Mouse (Mus musculus): ENCODE results near the gene Rras2. TPM values are rescaled to one million over a fixed set of nuclear protein-coding genes. Genes with fewer than 3 reads are reported as not detected.

Gene Rras2
- total RNA-seq, 2 experiments from 2014 or later = 33.5 to 34.8 TPM

DNA sequence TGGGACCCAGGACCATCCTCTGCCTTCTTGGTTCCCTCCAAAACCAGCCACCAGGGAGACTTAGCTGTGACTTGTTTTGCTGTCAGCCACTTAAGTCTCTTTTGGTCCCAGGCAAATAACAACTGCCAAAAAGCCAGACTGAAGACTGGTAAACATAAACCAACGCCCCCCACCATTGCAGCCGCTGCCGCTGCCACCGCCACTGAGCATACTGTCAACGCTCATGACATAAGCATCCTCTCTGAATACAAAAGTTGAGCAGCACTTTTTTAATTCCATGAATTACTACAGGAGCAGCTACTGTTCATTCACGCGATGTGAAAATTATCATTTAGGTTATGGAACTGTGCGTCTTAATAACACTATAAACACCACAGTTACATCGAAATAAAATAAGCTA lies 1.6 kb downstream of the Rras2 start:
- DNase-seq (ENCODE audit: low spot score in 2 of 2) = no peak

- DNase-seq (ENCODE audit: low spot score in 2 of 2) = no peak
Measured at GRCm38 (mm10) chr7:114114976-114115375, 2.6 kb downstream of the Rras2 start.

DNA sequence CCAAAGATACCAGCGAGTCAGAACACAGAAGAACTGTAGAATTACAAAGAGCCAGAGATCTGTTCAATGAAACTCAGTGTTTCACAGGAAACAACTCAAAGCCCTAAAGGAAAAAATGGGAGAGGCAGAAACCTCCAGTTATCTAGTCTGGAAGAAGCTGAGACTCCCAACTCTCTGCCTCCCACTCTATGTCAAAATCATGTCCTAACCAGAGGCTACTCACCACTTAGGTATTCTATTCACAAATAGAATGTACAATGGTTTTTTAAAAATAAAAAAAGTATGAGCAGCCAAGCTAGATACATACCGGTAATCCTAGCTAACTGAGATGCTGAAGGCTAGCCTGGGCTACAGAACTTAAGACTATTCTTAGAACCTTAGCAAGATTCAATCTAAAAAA lies 3.3 kb downstream of the Rras2 start:
- DNase-seq (ENCODE audit: low spot score in 2 of 2) = no peak

- DNase-seq (ENCODE audit: low spot score in 2 of 2) = no peak
Measured at GRCm38 (mm10) chr7:114110500-114110899, 7.1 kb downstream of the Rras2 start.

DNA sequence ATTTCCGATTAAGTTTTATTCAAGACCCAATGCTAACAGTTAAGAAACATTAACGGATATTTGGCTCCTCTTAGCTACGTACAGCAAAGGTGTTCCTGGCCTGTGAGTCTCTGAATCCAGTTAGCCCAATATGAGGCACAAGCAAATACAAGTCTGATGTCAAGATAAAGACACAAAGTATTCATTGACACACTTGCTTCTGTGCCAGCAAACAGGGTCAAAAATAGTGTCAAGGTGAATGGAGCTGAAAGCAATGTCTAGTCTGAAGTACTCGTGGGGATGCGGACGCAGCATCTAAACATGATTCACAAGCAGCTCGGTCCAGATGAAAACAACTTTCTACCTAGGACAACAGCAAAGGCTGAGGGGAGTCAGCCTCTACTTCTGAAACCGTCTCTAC lies 11.7 kb downstream of the Rras2 start:
- no peak for DNase-seq (ENCODE audit: low spot score in 2 of 2)

DNA sequence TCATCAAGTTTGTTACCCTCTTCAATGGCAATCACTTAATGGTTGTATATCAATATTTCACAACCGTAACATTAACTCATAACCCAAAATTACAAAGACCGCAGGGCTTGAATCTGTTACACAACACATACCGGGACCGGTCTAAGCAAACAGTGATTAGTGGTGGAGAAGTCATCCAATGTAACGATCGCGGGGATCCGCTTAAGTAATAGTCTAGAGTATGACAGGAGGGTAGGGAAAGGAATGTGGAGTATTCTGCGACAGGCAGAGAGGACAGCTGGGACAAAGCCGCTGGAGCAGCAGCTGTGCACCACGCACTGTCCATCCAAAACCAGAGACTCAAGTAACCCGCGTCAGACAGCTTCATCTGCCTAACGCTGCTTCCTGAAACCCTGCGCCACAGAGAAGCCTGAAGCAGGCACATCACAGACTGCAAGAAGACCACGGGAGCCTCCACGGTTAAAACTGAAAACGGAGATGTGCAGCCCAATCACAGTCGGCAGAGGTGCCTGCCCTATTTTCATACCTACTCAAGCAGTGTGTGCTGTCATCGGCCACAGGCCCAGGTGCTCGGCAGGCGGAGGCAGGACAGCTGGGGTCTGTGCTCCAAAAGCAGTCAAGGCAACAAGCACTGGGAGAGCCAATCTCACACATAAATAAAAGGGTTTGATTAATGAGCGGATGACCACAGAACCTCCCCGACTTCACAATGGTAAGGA lies 13.8 kb downstream of the Rras2 start:
- DNase-seq (ENCODE audit: low spot score in 2 of 2) = no peak

DNA sequence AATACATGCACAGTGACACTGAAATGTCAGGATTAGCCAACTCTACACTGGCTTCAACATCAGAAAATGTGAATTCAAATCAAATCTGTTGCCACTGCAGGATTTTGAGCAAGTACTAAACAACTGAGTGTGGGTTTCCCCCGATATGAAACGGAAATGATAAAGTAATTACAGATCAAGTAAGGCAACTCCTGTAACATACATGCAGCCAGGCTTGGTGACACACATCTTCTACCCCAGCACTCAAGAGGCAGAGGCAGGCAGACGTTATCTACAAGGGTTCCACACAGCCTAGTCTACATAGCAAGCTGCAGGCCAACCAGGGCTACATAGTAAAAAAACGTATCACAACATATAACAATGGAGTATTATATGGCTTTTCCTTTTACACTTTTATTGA lies 14.4 kb downstream of the Rras2 start:
- no peak for DNase-seq (ENCODE audit: low spot score in 2 of 2)

GRCm38 (mm10) chr7:114102609-114103008 lies 15.0 kb downstream of the Rras2 start:
- no peak for DNase-seq (ENCODE audit: low spot score in 2 of 2)

DNA sequence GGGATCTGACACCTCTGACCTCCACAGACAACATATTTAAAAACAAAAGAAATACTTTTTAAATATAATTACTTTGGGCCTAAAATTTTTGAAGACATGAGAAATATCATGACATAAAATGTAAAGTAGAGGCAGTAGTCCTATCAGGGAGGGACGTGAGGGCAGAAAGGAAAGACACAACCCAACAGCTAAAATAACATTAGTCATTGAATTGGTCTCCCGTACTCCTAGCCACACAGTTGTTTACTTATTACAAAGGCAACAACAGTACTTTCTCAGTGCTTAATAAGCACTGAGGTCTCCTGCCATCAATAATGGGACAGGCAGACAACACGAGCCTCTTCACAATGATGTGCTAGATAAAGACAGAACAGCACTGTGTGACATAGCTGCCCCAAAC lies 16.2 kb downstream of the Rras2 start:
- no peak for DNase-seq (ENCODE audit: low spot score in 2 of 2)

- no peak for DNase-seq (ENCODE audit: low spot score in 2 of 2)
Measured at GRCm38 (mm10) chr7:114093548-114094174, 23.9 kb downstream of the Rras2 start.

DNA sequence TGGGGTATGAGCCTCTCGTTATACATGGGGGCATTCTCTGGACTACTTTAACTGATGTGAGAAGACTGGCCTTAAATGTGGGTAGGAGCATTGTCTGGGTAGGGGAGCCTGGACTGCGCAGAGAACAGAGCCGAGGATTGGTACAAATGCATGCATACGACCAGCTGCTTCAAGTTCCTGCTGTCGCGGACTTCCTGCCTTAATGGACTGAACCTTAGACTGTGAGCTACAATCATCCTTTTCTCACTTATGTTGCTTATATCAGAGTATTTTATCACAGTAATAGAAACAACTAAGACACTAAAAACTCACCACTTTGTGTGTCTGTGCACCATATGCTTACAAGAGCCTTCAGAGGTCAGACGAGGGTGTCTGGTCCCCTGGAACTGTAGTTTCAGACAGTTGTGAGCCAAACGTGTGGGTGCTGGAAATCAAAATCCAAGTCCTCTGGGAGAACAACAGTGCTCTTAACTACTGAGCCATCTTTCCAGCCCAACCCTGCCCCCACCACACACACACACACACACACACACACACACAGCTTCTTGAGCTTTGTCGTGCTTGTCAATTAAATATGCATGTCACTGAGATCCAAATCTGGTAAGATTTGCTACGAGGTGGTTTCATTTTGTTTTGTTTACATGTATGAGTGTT lies 26.6 kb downstream of the Rras2 start:
- DNase-seq (ENCODE audit: low spot score in 2 of 2) = no peak

DNA sequence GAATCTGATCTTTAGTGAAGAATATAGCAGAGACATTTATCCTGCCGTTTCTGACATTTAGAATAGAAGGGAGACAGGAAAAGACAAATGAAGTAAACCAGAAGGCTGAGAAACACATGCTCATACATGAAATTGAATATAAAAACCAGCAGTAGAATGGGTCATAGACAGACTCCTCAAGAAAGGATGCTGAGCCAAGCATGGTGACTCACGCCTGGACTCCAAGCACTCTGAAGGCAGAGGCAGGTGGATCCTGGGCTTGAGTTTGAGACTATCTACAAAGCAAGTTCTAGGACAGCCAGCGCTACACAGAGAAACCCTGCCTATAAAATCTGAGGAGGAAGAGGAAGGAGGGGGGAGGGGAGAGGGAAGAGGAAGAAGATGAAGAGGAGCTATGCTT lies 27.4 kb downstream of the Rras2 start:
- no peak for DNase-seq (ENCODE audit: low spot score in 2 of 2)

DNA sequence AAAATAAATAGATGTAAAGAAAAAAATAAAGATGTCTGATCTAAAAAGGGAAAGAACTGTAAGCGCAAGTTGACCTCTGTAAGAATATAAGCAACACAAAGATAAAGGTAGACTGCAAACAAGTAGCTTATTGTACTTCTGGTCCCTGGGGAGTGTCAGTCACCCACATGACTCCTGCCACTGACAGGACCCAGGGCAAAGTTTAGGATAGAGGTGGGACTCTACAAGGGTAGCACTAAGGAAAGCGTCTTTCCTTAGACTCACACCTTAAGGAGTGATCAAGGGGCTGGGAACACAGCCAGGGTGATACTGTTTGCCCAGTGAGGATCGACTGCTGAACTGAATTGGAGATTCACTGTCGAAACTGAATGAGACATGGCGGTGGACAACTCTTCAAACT lies 28.7 kb downstream of the Rras2 start:
- no peak for DNase-seq (ENCODE audit: low spot score in 2 of 2)

GRCm38 (mm10) chr7:114087986-114088385 lies 29.6 kb downstream of the Rras2 start:
- no peak for DNase-seq (ENCODE audit: low spot score in 2 of 2)

- DNase-seq (ENCODE audit: low spot score in 2 of 2) = no peak
Measured at GRCm38 (mm10) chr7:114087341-114087740, 30.2 kb downstream of the Rras2 start.

GRCm38 (mm10) chr7:114086021-114086710 lies 31.4 kb downstream of the Rras2 start:
- DNase-seq (ENCODE audit: low spot score in 2 of 2) = no peak

DNA sequence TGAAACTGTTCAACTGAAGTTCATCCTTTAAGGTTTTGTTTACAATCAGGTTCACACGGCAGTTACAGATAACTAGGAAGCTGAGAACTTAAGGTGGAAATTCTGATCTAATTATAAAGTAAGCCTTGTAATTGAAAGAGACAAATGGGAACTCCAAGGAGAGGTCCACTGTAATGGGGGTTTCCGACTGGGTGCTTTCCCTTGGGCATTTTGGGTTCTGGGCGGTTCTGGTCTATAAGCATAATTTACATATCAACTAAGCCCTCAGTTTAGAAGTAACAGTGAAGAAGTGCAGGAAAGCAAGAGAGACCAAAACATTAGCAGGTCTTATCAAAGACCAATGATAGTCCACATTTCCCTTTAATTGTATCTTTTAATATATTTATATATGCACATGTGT lies 33.8 kb downstream of the Rras2 start:
- DNase-seq (ENCODE audit: low spot score in 2 of 2) = no peak

GRCm38 (mm10) chr7:114083088-114083487 lies 34.5 kb downstream of the Rras2 start:
- DNase-seq (ENCODE audit: low spot score in 2 of 2) = no peak

DNA sequence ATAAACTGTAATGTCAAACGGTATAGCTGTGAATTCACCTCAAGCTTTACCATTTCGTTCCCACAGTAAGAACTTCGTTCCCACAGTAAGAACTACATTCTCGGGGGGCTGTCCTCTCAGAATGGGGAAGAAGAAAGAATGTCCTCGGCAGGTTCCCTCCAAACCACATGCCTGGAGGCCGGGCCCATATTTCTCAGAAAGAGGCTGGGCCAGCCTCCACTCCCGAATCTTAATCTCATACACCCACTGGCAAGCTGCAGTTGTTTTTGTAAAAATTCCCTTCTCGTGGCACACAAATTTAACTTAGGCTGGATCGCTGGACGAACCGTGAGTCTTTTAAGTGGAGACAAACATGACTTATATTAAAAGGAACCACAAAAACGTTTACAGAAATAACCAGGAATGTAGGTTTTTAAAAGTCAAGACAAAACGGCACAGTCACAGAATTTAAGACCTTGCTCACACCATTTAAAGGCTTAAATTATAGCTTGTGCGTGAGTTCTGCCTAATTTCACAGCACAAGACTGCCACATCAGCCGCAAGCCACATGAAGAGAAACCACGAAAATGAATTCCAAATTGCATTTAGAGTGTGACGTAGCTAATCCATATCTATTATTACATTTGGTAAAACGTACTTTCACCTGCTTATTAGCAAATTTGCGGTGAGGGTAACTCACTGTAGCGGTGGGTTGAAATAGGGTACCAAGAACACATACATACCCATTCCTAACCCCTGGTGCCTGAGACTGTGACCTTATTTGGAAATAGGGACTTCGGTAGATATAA lies 35.8 kb downstream of the Rras2 start:
- no peak for DNase-seq (ENCODE audit: low spot score in 2 of 2)

- no peak for DNase-seq (ENCODE audit: low spot score in 2 of 2)
Measured at GRCm38 (mm10) chr7:114080250-114080649, 37.3 kb downstream of the Rras2 start.

- no peak for DNase-seq (ENCODE audit: low spot score in 2 of 2)
Measured at GRCm38 (mm10) chr7:114079343-114079742, 38.2 kb downstream of the Rras2 start.

Data from adrenal gland, postnatal 4 days (tissue).